Mouse (Mus musculus): ENCODE measurements around the gene Sae1.

Gene Sae1

DNA sequence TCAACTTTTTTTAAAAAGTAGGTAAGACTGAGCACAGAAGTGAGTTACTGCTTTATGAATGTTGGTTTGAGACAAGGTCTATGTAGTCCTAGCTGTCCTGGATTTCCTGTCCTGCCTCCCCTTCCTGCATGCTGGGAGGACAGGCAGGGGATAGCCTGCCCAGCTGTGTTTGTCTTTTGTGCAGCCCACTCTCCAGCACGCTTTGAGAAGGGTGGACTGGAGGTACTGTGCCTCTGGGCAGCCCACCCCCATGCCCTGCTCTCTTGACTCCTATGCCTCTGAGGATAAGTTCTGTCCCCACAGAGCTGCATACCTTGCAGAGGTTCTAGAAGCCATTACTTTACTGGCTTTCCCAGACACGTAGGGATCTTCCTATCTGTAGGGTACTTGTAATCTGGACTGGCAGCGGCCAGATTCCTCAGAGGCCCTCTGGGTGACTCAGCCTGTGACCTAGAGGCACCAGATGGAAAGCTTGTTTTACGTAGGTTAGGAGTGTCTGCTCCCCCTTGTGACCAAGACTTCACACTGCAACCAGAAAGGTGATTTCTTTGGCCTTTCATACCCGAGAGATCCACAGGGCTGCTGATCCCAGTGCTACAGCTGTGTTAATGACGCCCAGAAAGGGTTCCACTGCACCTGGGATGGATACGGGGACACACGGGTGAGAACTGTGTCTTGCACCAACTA lies 61.5 kb downstream of the Sae1 start:
- Histone ChIP-seq H3K36me3 (ENCODE audit: insufficient read depth, low read length) (peaks cover 63% of the 10 kb centered on the region), H3K4me1 (replicated peaks; ENCODE audit: low read depth, low read length) (peaks cover 42% of the 10 kb centered on the region), H3K4me3 (replicated peaks; ENCODE audit: low read length) (no peak overlapping the region), H3K9me3 (ENCODE audit: low read length) (no peaks in the 10 kb centered on the region), H3K27me3 (ENCODE audit: insufficient read depth, low read length) (no peaks in the 10 kb centered on the region)
- TF ChIP-seq CTCF (conservative IDR thresholded peaks at IDR 0.05; ENCODE audit: low read length) (peak; percentile 34), POU5F1 (IDR thresholded peaks at IDR 0.05; ENCODE audit: borderline replicate concordance, low read length) (no peak), NANOG (IDR thresholded peaks at IDR 0.05; ENCODE audit: borderline replicate concordance, low read length) (no peak)

DNA sequence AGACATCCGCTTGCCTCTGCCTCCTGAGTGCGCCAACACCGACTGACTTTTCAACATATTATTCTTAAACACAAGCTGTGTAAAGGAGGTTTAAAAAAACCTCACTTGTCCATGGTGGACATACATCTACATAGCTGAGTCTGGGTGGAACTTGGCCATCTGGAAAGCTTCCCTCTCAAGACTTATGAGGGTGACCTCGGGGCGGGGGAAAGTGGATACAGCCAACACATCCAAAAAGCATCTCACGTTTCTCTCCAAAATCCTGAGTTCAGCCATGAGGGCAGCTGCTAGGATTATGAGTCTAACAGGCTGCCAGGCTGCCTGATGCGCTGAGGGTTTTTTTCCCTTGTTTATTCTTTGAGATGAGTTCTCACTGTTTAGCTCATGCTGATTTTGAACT lies 62.9 kb downstream of the Sae1 start:
- Histone ChIP-seq H3K4me1 (replicated peaks; ENCODE audit: low read depth, low read length) (peaks cover 41% of the 10 kb centered on the region), H3K4me3 (replicated peaks; ENCODE audit: low read length) (no peak overlapping the region), H3K9me3 (ENCODE audit: low read length) (no peaks in the 10 kb centered on the region), H3K36me3 (ENCODE audit: insufficient read depth, low read length) (peaks cover 49% of the 10 kb centered on the region), H3K27me3 (ENCODE audit: insufficient read depth, low read length) (no peaks in the 10 kb centered on the region)
- no peak for TF ChIP-seq POU5F1 (IDR thresholded peaks at IDR 0.05; ENCODE audit: borderline replicate concordance, low read length)

DNA sequence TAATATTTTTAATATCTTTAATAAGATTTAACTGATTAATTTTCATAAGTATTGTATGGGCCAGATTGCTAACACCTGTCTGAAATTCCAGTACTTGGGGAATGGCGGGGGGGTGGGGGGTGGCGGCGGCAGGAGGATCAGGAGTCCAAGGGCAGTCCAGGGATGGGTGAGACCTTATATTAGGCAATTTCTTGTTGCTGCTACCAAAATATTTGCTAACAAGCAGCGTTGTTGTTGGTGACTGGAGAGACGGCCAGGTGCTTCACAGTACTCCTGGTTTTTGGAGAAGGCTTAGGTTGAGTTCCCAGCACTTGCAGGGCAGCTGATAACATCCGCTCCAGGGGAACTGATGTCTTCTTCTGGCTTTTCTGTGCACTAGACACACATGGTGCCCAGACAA lies 67.1 kb downstream of the Sae1 start:
- H3K4me1 ChIP-seq (replicated peaks; ENCODE audit: low read depth, low read length), result peaks cover 32% of the 10 kb centered on the region
- H3K27me3 ChIP-seq (ENCODE audit: insufficient read depth, low read length), result no peaks in the 10 kb centered on the region
- peaks cover 35% of the 10 kb centered on the region for H3K36me3 ChIP-seq (ENCODE audit: insufficient read depth, low read length)
- TF ChIP-seq CTCF (conservative IDR thresholded peaks at IDR 0.05; ENCODE audit: low read length), result no peak
- TF ChIP-seq NANOG (IDR thresholded peaks at IDR 0.05; ENCODE audit: borderline replicate concordance, low read length), result no peak
- TF ChIP-seq POU5F1 (IDR thresholded peaks at IDR 0.05; ENCODE audit: borderline replicate concordance, low read length), result no peak
- no peaks in the 10 kb centered on the region for H3K9me3 ChIP-seq (ENCODE audit: low read length)
- no peak overlapping the region for H3K4me3 ChIP-seq (replicated peaks; ENCODE audit: low read length)

DNA sequence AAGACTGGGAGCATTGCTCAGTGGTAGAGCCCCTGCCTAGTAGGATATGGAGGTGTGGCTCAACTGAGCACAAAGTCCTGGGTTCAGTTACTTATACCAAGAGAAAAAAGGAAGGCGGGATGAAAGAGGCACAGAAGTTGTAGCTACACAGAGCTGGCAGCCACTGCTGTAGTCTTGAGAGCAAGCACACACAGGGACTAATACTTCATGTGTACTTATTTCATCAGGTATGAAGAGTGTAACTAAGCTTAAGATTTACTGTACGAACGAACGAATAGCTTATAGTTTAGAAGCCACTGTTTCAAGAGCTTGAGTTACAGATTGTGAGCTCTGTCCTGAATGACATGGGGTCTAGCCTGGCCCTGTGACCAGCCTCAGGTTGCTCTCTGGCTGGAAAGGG lies 68.4 kb downstream of the Sae1 start:
- Histone ChIP-seq H3K4me1 (replicated peaks; ENCODE audit: low read depth, low read length) (peaks cover 32% of the 10 kb centered on the region), H3K4me3 (replicated peaks; ENCODE audit: low read length) (no peak overlapping the region), H3K9me3 (ENCODE audit: low read length) (no peaks in the 10 kb centered on the region), H3K36me3 (ENCODE audit: insufficient read depth, low read length) (peaks cover 36% of the 10 kb centered on the region), H3K27me3 (ENCODE audit: insufficient read depth, low read length) (no peaks in the 10 kb centered on the region)
- no peak for TF ChIP-seq CTCF (conservative IDR thresholded peaks at IDR 0.05; ENCODE audit: low read length)
- TF ChIP-seq NANOG (IDR thresholded peaks at IDR 0.05; ENCODE audit: borderline replicate concordance, low read length), result no peak
- no peak for TF ChIP-seq POU5F1 (IDR thresholded peaks at IDR 0.05; ENCODE audit: borderline replicate concordance, low read length)

DNA sequence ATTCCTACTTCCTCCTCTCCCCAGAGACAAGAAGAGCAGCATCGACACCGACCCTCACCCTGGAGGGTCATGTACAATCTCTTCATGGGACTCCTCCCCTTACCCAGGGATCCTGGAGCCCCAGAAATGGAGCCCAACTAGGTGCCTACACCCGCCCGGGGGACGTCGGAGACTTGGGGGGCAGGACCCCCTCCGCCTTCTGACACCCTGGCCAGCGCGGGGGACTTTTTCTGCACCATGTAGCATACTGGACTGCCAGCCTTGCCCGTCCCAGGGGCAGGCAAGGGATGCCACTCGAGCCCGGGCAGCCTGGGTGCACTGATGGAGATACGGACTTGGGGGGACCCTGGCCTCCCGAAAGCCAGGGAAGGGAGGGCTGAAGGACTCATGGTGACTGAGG lies 70.5 kb downstream of the Sae1 start:
- peaks cover 45% of the 10 kb centered on the region for H3K4me1 ChIP-seq (replicated peaks; ENCODE audit: low read depth, low read length)
- H3K9me3 ChIP-seq (ENCODE audit: low read length), result no peaks in the 10 kb centered on the region
- H3K36me3 ChIP-seq (ENCODE audit: insufficient read depth, low read length), result peaks cover 39% of the 10 kb centered on the region
- peak overlapping the region; percentile 67 for H3K4me3 ChIP-seq (replicated peaks; ENCODE audit: low read length)
- TF ChIP-seq POU5F1 (IDR thresholded peaks at IDR 0.05; ENCODE audit: borderline replicate concordance, low read length) (no peak), CTCF (conservative IDR thresholded peaks at IDR 0.05; ENCODE audit: low read length) (no peak), NANOG (IDR thresholded peaks at IDR 0.05; ENCODE audit: borderline replicate concordance, low read length) (no peak)
- H3K27me3 ChIP-seq (ENCODE audit: insufficient read depth, low read length), result no peaks in the 10 kb centered on the region

DNA sequence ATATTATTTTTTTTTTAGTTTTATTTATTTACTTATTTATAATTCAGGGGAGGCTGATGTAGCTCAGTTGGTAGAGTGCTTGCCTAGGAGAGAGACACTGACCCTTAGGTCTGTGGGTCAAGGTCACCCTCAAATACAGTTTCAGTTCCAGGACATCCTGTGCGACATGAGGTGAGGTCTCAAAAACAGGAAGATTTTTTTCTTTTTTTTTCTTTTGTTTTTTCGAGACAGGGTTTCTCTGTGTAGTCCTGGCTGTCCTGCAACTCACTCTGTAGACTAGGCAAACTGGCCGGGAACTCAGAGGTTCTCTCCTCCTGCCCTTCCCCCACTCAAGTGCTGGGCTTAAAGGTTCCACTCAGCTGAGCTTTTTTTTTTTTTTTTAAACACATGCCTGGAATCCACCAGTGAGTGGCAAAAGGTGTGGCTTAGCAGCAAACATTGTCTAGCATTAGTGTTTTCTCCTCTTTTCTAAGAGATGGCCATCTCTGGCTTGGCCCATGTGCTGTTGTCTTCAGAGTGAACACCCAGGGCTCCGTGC lies 72.3 kb downstream of the Sae1 start:
- TF ChIP-seq CTCF (conservative IDR thresholded peaks at IDR 0.05; ENCODE audit: low read length) (no peak), POU5F1 (IDR thresholded peaks at IDR 0.05; ENCODE audit: borderline replicate concordance, low read length) (no peak), NANOG (IDR thresholded peaks at IDR 0.05; ENCODE audit: borderline replicate concordance, low read length) (no peak)
- H3K9me3 ChIP-seq (ENCODE audit: low read length), result no peaks in the 10 kb centered on the region
- peaks cover 39% of the 10 kb centered on the region for H3K36me3 ChIP-seq (ENCODE audit: insufficient read depth, low read length)
- no peak overlapping the region for H3K4me3 ChIP-seq (replicated peaks; ENCODE audit: low read length)
- H3K4me1 ChIP-seq (replicated peaks; ENCODE audit: low read depth, low read length), result peaks cover 57% of the 10 kb centered on the region
- peaks cover 15% of the 10 kb centered on the region for H3K27me3 ChIP-seq (ENCODE audit: insufficient read depth, low read length)

DNA sequence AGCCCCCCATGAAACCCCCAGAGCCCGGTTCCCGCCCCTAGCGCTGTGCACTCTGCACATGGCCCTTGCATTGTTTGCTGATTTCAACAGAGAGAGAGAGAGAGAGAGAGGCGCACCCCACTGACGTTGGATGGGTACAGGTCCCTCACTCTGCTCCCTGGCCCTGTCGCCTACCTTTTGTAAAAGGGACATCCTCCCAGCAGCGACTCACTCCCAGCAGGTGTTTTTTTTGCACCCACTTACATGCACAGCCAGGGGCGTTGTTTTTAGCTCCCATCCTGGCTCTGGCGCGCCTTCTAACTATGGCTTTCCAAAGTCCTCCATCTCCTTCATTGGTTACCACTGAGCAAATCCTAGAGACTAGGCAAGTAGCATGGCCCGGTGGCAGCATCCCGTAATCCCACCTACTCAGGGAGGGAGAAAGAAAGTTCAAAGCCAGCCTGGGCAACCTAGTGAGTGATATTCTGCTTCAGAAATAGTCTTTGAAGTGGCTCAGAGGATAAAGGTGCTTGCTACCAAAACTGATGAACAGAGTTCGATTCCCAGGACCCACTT lies 73.3 kb downstream of the Sae1 start:
- H3K27me3 ChIP-seq (ENCODE audit: insufficient read depth, low read length), result peaks cover 15% of the 10 kb centered on the region
- H3K4me1 ChIP-seq (replicated peaks; ENCODE audit: low read depth, low read length), result peaks cover 57% of the 10 kb centered on the region
- no peaks in the 10 kb centered on the region for H3K9me3 ChIP-seq (ENCODE audit: low read length)
- TF ChIP-seq CTCF (conservative IDR thresholded peaks at IDR 0.05; ENCODE audit: low read length), result no peak
- no peak for TF ChIP-seq NANOG (IDR thresholded peaks at IDR 0.05; ENCODE audit: borderline replicate concordance, low read length)
- no peak for TF ChIP-seq POU5F1 (IDR thresholded peaks at IDR 0.05; ENCODE audit: borderline replicate concordance, low read length)
- H3K4me3 ChIP-seq (replicated peaks; ENCODE audit: low read length), result peak overlapping the region; percentile 100
- peaks cover 39% of the 10 kb centered on the region for H3K36me3 ChIP-seq (ENCODE audit: insufficient read depth, low read length)

DNA sequence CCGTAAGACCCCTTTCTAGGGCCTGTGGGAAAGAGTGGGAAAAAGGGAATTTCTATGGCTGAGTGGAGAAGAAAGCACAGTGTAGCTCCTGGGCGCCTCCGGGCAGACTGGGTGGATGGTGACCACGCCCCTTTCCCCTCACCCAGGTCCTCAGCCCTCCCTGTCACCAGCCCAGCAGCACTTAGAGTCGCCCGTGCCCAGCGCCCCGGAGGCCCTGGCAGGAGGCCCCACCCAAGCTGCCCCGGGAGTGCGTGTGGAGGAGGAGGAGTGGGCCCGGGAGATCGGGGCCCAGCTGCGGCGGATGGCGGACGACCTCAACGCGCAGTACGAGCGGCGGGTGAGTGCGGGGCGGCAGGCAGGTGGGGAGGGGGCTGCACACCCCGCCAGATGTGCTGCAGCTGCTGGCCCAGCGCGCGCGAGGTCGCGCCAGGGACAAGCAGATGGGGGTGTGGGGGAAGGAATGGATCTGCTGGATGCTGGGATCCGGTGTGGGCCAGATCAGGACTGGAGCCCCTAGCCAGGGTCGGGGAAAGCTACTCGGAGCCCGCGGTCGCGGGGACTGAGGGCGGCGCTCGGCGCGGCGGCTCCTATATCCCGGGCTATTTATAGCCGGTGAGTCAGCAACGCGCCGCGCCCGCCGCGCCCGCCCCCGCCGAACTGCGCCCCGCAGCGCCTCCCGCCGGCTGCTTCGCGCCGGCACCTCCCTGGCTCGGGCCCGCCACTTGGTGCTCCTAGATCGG lies 74.0 kb downstream of the Sae1 start:
- peaks cover 61% of the 10 kb centered on the region for H3K4me1 ChIP-seq (replicated peaks; ENCODE audit: low read depth, low read length)
- H3K36me3 ChIP-seq (ENCODE audit: insufficient read depth, low read length), result peaks cover 39% of the 10 kb centered on the region
- H3K27me3 ChIP-seq (ENCODE audit: insufficient read depth, low read length), result peaks cover 15% of the 10 kb centered on the region
- H3K9me3 ChIP-seq (ENCODE audit: low read length), result no peaks in the 10 kb centered on the region
- TF ChIP-seq CTCF (conservative IDR thresholded peaks at IDR 0.05; ENCODE audit: low read length) (no peak), POU5F1 (IDR thresholded peaks at IDR 0.05; ENCODE audit: borderline replicate concordance, low read length) (no peak), NANOG (IDR thresholded peaks at IDR 0.05; ENCODE audit: borderline replicate concordance, low read length) (no peak)
- H3K4me3 ChIP-seq (replicated peaks; ENCODE audit: low read length), result peak overlapping the region; percentile 100

Measured in E14TG2a.4 (cell line).